Mouse (Mus musculus) myocyte (in vitro differentiated cells): ENCODE measurements around the gene Gpr55.

Source experiments
- E2F4 ChIP-seq: IDR thresholded peaks from one replicate; pipeline ENCODE4 v1.6.1; 2011; ENCODE audit warnings: mild to moderate bottlenecking, control low read depth, moderate library complexity; ENCODE audit not compliant: insufficient read depth
- MAX ChIP-seq: IDR thresholded peaks from one replicate; pipeline ENCODE4 v1.6.1; 2011; ENCODE audit warnings: low read depth, mild to moderate bottlenecking, control low read depth
- MYOG ChIP-seq, 3 experiments: IDR thresholded peaks; one replicate each; pipeline ENCODE4 v1.6.1; 2011; ENCODE audit warnings: control low read depth in 2 of 3, low read depth in 2 of 3, mild to moderate bottlenecking in 2 of 3; ENCODE audit not compliant: insufficient read length in 2 of 3, control insufficient read depth in 1 of 3, insufficient read depth in 1 of 3
- POLR2A ChIP-seq: IDR thresholded peaks from one replicate; pipeline ENCODE4 v1.6.1; 2011; ENCODE audit warnings: low read depth, mild to moderate bottlenecking, control low read depth, moderate library complexity; ENCODE audit not compliant: insufficient read length

DNA sequence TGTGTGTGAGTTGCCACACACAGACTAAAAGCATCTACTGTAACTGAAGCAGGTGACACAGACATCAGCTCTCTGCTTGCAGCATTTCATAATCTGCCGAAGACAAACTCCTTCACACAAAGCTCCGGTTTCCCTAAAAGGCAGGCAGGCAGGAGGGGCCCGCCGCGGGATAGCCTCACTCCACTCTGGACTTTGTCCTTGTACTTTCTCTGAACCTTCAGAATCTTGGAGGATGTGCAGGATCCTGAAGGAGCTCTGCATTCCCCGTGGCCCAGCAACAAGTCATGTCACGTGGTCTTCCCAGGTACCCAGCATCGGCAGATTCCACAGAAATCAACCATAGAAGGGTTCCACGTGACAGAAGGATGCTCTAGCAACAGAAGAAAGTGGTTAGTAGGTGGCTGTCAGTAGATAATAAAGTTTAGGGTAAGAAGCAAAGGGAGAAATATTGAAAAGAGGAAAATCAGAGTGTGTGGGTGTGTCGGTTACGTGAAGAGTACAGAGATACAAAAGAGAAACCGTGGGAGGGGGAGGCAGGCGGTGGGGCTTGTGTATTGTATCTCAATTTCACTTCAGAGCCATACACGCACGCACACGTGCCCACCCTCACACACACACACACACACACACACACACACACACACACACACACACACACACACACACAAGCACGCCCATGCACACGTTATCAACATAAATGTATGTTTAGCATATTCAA is 39.2 kb upstream of the Gpr55 start:
- TF ChIP-seq MYOG (IDR thresholded peaks at IDR 0.05; ENCODE audit: control insufficient read depth in 1 of 3, insufficient read depth in 1 of 3, insufficient read length in 2 of 3, low read depth in 2 of 3) = no peak
- TF ChIP-seq POLR2A = no peak
- no peak for TF ChIP-seq MAX
- no peak for TF ChIP-seq E2F4
